Mouse (Mus musculus) forebrain, embryonic 12.5 days (tissue): ENCODE measurements around the gene Lmntd1. TPM values are rescaled to one million over a fixed set of nuclear protein-coding genes. Genes with fewer than 3 reads are reported as not detected.

Source experiments
- ATAC-seq: fragments of 200-750 bp; cut with Nextera tagmentation; 2 replicates; pipeline ENCODE4 v1.8.0; 2017; ENCODE audit warnings: moderate TSS enrichment; ENCODE audit not compliant: low FRiP score
- H3K27ac ChIP-seq: fragments of 300-500 bp; sonication (generic); 2 replicates; pipeline ENCODE4 v1.5.1; 2016; ENCODE audit warnings: mild to moderate bottlenecking
- H3K27me3 ChIP-seq: fragments of 300-500 bp; sonication (generic); 2 replicates; pipeline ENCODE4 v1.6.1; 2016; ENCODE audit warnings: mild to moderate bottlenecking
- H3K36me3 ChIP-seq: fragments of 300-500 bp; sonication (generic); replicated peaks from 2 replicates; pipeline ENCODE4 v1.6.1; 2016; ENCODE audit warnings: mild to moderate bottlenecking
- H3K4me1 ChIP-seq: fragments of 300-500 bp; sonication (generic); 2 replicates; pipeline ENCODE4 v1.6.1; 2016
- H3K4me2 ChIP-seq: fragments of 300-500 bp; sonication (generic); 2 replicates; pipeline ENCODE4 v1.6.1; 2016; ENCODE audit warnings: mild to moderate bottlenecking, moderate library complexity
- H3K4me3 ChIP-seq: fragments of 300-500 bp; sonication (generic); replicated peaks from 2 replicates; pipeline ENCODE4 v1.5.1; 2016; ENCODE audit warnings: mild to moderate bottlenecking
- H3K9ac ChIP-seq: fragments of 300-500 bp; sonication (generic); 2 replicates; pipeline ENCODE4 v1.6.1; 2016; ENCODE audit warnings: mild to moderate bottlenecking
- H3K9me3 ChIP-seq: fragments of 300-500 bp; sonication (generic); 2 replicates; pipeline ENCODE4 v1.6.1; 2016
- WGBS: fragments of 180-500 bp; shearing (Covaris S2); methylation state at CpG from one replicate; pipeline ENCODE4 v1.1.7; 2016; 5-methylcytosine and 5-hydroxymethylcytosine counted together
- polyA plus RNA-seq: library from polyadenylated mRNA; unstranded; fragments of >200 nt; fragmentation: Nextera tagmentation; extraction: Ambion mirVana; gene quantifications from 2 replicates; pipeline ENCODE4 v1.2.1, GENCODE M21; 2016

Gene Lmntd1
- polyA plus RNA-seq, 1 experiment from 2014 or later, result 0.47 TPM

DNA sequence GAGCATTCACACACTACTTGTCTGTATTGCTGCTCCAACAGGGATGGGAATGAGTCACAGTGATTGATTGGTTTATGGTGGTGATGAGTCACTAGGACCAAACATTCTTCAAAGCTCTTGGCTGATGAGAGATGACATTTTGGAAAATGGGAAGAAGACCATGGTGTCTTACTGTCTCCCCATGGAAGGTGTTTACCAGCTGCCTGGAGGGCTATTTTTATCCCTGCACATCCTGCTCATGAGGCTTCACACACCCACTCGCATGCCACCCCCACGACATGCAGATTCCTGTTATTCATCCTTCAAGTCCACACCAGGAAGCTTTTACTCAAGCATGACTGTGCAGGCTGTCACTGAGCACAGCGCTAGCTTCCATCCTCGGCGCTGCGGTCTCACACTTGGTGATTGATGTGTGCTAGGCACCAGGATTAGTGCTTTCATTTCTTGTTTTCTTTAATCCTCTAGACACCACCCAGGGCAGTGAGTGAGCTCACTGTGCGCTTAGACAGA is 240.4 kb downstream of the Lmntd1 start:
- no peak overlapping the region for H3K27ac ChIP-seq
- H3K36me3 ChIP-seq, result no peaks in the 10 kb centered on the region
- no peak overlapping the region for H3K9ac ChIP-seq
- H3K9me3 ChIP-seq, result no peaks in the 10 kb centered on the region
- H3K4me1 ChIP-seq, result peaks cover 9% of the 10 kb centered on the region
- peaks cover 3% of the 10 kb centered on the region; the same call in 1 of the 2 replicates for H3K27me3 ChIP-seq
- H3K4me3 ChIP-seq, result no peak overlapping the region
- 52% methylated on average over 7 of the region's 7 CpGs for WGBS
- no peak overlapping the region for H3K4me2 ChIP-seq
- no peak for ATAC-seq

DNA sequence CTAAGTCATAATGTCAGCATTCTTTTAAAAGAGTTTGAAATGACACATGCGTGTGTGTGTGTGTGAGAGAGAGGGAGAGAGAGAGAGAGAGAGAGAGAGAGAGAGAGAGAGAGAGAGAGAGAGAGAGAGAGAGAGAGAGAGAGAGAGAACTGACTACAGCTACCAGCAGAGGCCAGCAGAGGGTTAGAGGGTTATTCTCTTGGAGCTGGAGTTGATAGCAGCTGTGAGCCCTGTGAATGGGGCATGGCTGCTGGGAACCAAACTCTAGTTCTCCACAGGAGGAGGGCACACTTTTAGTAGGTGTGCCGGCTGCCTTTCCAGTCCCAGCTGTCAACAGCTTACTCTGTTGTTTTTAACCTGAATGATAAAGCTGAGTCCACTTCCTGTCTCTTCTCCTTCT is 242.1 kb downstream of the Lmntd1 start:
- H3K4me1 ChIP-seq, result peaks cover 6% of the 10 kb centered on the region
- H3K9me3 ChIP-seq, result no peaks in the 10 kb centered on the region
- H3K27me3 ChIP-seq, result no peaks in the 10 kb centered on the region; the same call in 1 of the 2 replicates
- H3K27ac ChIP-seq, result no peak overlapping the region
- H3K4me3 ChIP-seq, result no peak overlapping the region
- H3K36me3 ChIP-seq, result no peaks in the 10 kb centered on the region
- no peak for ATAC-seq
- no peak overlapping the region for H3K4me2 ChIP-seq
- 67% methylated on average over 2 of the region's 2 CpGs for WGBS
- no peak overlapping the region for H3K9ac ChIP-seq

DNA sequence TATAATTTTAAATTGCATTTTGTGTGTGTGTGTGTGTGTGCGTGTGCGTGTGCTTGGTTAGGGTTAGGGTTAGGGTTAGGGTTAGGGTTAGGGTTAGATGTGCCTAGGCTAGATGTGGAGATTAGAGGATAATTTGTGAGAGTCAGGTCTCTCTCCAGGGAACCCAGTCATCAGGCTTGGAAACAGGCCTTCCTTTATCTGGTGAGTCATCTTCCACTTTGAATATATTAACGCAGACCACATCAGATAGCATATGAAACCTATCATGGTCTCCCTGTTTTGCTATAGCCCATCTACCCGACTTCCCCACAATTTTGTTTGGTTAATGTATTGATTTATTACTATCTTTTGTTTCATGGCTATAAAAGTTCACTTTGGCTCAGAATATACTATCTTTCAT is 242.5 kb downstream of the Lmntd1 start:
- Histone ChIP-seq H3K4me1 (peaks cover 6% of the 10 kb centered on the region), H3K27ac (no peak overlapping the region), H3K27me3 (no peaks in the 10 kb centered on the region; the same call in 1 of the 2 replicates), H3K9me3 (no peaks in the 10 kb centered on the region), H3K9ac (no peak overlapping the region), H3K4me2 (no peak overlapping the region), H3K4me3 (no peak overlapping the region), H3K36me3 (no peaks in the 10 kb centered on the region)
- WGBS, result 88% methylated on average over 4 of the region's 4 CpGs
- no peak for ATAC-seq

DNA sequence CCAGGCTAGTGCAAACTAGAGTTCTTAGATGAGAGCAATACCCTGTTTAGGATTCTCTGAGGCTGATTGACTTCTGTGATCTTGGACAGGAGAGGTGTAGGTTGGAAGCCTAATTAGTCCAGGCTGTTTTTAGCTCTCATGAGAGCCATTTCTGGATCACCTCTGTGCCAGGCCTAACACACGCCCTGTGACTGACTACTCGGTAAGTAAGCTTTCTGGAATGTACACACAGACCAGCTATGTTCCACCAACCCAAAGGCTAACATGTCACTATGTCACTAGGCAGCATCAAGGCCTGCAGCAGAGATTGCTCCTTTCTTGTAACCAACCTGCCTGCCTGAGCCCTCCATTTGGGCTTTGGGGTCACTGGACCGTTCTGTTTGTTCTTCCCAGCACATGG is 243.8 kb downstream of the Lmntd1 start:
- ATAC-seq, result no peak
- no peaks in the 10 kb centered on the region; the same call in 1 of the 2 replicates for H3K27me3 ChIP-seq
- no peaks in the 10 kb centered on the region for H3K9me3 ChIP-seq
- WGBS, result 82% methylated on average over 3 of the region's 3 CpGs
- no peak overlapping the region for H3K4me2 ChIP-seq
- H3K9ac ChIP-seq, result no peak overlapping the region
- H3K4me1 ChIP-seq, result peaks cover 6% of the 10 kb centered on the region
- H3K4me3 ChIP-seq, result no peak overlapping the region
- H3K36me3 ChIP-seq, result no peaks in the 10 kb centered on the region
- no peak overlapping the region for H3K27ac ChIP-seq

DNA sequence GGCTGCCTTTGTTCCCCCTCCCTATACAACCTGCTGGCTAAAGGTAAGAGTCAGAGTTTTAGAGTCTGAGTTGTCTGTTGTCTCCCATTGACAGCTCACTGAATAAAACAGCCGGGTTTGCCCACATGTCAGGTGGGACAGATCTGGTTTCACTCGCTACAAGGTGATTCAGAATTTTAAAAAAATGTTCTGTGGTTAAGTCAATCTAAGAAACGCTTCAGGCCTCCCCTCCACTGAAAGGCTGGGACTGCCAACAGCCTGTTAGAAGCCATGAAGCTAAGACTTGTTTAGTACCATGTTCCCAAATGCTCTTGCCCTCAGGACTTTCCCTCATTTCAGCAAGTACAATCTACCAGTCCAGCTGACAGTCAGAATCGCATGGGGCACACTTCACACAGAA is 244.8 kb downstream of the Lmntd1 start:
- Histone ChIP-seq H3K9ac (no peak overlapping the region), H3K27me3 (no peaks in the 10 kb centered on the region; the same call in 1 of the 2 replicates), H3K36me3 (no peaks in the 10 kb centered on the region), H3K4me1 (peaks cover 4% of the 10 kb centered on the region), H3K4me3 (no peak overlapping the region), H3K4me2 (no peak overlapping the region), H3K27ac (no peak overlapping the region), H3K9me3 (no peaks in the 10 kb centered on the region)
- ATAC-seq, result no peak
- WGBS, result 68% methylated on average over 4 of the region's 4 CpGs

- Histone ChIP-seq H3K4me2 (no peak overlapping the region), H3K9me3 (no peaks in the 10 kb centered on the region), H3K4me1 (no peaks in the 10 kb centered on the region; the same call in 1 of the 2 replicates), H3K36me3 (no peaks in the 10 kb centered on the region), H3K27ac (no peak overlapping the region), H3K9ac (no peak overlapping the region), H3K4me3 (no peak overlapping the region), H3K27me3 (no peaks in the 10 kb centered on the region; the same call in 1 of the 2 replicates)
- ATAC-seq, result no peak
- 93% methylated on average over 11 of the region's 11 CpGs for WGBS
Observed at GRCm38 (mm10) chr6:145366488-145366887, 247.6 kb downstream of the Lmntd1 start.

DNA sequence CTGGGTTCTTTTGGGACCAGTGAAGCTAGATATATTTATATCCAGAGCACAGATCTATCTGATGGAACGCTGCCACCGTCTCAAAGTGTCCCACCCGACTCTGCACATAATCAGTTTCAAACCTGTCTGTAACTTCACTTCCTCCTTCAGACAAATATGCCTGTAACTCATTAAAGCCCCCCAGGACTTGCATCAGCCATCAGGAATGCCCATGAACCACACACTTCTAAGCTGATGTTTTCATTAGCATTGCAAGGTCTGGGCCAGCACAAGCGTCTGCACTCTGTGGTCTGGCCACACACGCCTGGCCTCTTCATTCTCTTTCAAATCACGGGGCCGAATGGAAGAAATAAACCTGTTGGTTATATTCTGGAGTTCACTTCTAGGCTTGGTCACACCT is 250.4 kb downstream of the Lmntd1 start:
- H3K27ac ChIP-seq, result no peak overlapping the region
- no peak overlapping the region for H3K4me3 ChIP-seq
- H3K4me1 ChIP-seq, result no peaks in the 10 kb centered on the region
- no peak overlapping the region for H3K9ac ChIP-seq
- no peaks in the 10 kb centered on the region for H3K9me3 ChIP-seq
- no peaks in the 10 kb centered on the region for H3K36me3 ChIP-seq
- H3K27me3 ChIP-seq, result no peaks in the 10 kb centered on the region
- WGBS, result 80% methylated on average over 7 of the region's 7 CpGs
- ATAC-seq, result no peak
- no peak overlapping the region for H3K4me2 ChIP-seq

DNA sequence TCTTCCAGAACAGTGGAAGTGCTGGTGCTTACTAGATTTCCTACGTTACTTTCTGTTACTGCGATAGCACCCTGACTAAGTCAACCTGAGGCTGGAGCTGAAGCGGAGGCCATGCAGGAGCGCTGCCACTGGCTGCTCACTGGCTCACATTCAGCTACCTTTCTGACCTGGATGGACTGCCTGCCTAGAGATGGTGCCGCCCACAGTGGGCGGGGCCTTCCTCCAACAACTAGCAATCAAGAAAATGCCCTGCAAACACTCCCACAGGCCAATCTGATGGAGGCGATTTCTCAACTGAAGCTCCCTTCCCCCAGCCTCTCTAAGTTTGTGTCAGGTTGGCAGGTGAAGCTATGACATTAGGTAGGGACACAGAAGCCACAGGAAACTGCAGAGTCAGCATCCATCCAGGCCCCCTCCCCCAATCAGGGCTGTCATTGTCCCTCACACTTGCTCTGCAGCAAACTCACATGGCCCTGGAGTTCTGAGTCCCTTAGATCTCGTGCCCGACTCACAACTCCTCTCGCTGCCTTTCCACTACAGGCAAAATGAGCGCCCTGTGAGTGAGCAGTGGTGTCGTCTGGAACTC is 252.9 kb downstream of the Lmntd1 start:
- Histone ChIP-seq H3K4me1 (no peaks in the 10 kb centered on the region), H3K36me3 (no peaks in the 10 kb centered on the region), H3K4me2 (no peak overlapping the region), H3K9ac (no peak overlapping the region), H3K9me3 (0 out of 2 replicates have a peak, but pooled peaks cover under 1% of the 10 kb centered on the region), H3K27ac (no peak overlapping the region), H3K27me3 (no peaks in the 10 kb centered on the region), H3K4me3 (no peak overlapping the region)
- 69% methylated on average over 12 of the region's 12 CpGs for WGBS
- ATAC-seq, result no peak

GRCm38 (mm10) chr6:145359470-145360430 is 254.4 kb downstream of the Lmntd1 start:
- Histone ChIP-seq H3K27ac (no peak overlapping the region), H3K4me1 (no peaks in the 10 kb centered on the region), H3K4me3 (no peak overlapping the region), H3K4me2 (no peak overlapping the region), H3K36me3 (no peaks in the 10 kb centered on the region), H3K9me3 (0 out of 2 replicates have a peak, but pooled peaks cover 6% of the 10 kb centered on the region), H3K9ac (no peak overlapping the region), H3K27me3 (no peaks in the 10 kb centered on the region)
- WGBS, result 40% methylated on average over 26 of the region's 26 CpGs
- 0 out of 2 replicates have a peak, but pooled peaks have one; percentile 14 for ATAC-seq

GRCm38 (mm10) chr6:145358001-145358400 is 256.1 kb downstream of the Lmntd1 start:
- no peak for ATAC-seq
- H3K9me3 ChIP-seq, result 0 out of 2 replicates have a peak, but pooled peaks cover 6% of the 10 kb centered on the region
- WGBS, result 80% methylated on average over 9 of the region's 9 CpGs
- no peak overlapping the region for H3K27ac ChIP-seq
- H3K9ac ChIP-seq, result no peak overlapping the region
- H3K4me1 ChIP-seq, result no peaks in the 10 kb centered on the region
- no peak overlapping the region for H3K4me2 ChIP-seq
- H3K4me3 ChIP-seq, result no peak overlapping the region
- H3K36me3 ChIP-seq, result no peaks in the 10 kb centered on the region
- H3K27me3 ChIP-seq, result no peaks in the 10 kb centered on the region

DNA sequence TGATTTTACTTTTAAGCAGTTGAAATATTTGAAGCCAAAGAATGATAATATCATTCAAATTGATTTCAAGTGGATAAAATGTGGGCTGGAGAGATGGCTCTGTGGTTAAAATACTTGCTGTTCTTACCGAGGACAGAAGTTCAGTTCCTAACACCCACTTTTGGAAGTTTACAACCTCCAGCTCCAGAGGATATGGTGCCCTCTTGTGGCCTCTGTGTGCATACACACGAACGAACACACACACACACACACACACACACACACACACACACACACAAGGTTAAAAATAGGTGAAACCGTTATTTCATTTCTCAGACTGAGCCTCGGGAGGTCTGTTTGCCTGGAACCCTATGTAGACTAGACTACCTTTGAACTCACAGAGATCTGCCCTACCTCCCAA is 260.3 kb downstream of the Lmntd1 start:
- no peaks in the 10 kb centered on the region for H3K4me1 ChIP-seq
- H3K36me3 ChIP-seq, result no peaks in the 10 kb centered on the region
- no peaks in the 10 kb centered on the region for H3K27me3 ChIP-seq
- H3K9ac ChIP-seq, result no peak overlapping the region
- H3K27ac ChIP-seq, result no peak overlapping the region
- no peak for ATAC-seq
- 0 out of 2 replicates have a peak, but pooled peaks cover 6% of the 10 kb centered on the region for H3K9me3 ChIP-seq
- WGBS, result 89% methylated on average over 5 of the region's 5 CpGs
- no peak overlapping the region for H3K4me2 ChIP-seq
- no peak overlapping the region for H3K4me3 ChIP-seq

GRCm38 (mm10) chr6:145352705-145353104 is 261.4 kb downstream of the Lmntd1 start:
- H3K4me2 ChIP-seq, result no peak overlapping the region
- no peak overlapping the region for H3K9ac ChIP-seq
- no peak overlapping the region for H3K4me3 ChIP-seq
- H3K9me3 ChIP-seq, result 0 out of 2 replicates have a peak, but pooled peaks cover 6% of the 10 kb centered on the region
- H3K36me3 ChIP-seq, result no peaks in the 10 kb centered on the region
- 46% methylated on average over 1 of the region's 1 CpGs for WGBS
- H3K27ac ChIP-seq, result no peak overlapping the region
- H3K4me1 ChIP-seq, result no peaks in the 10 kb centered on the region
- no peak for ATAC-seq
- H3K27me3 ChIP-seq, result no peaks in the 10 kb centered on the region
